Mouse (Mus musculus) retina, embryonic 14.5 days (tissue): ENCODE measurements around the gene Cemip.

ENCODE experiments used
- DNase-seq: peaks from one replicate; pipeline ENCODE4 v3.0.0-alpha.2; 2015; ENCODE audit warnings: low spot score

Gene Cemip

GRCm38 (mm10) chr7:84090793-84091192 is 4.5 kb upstream of the Cemip start:
- no peak for DNase-seq

DNA sequence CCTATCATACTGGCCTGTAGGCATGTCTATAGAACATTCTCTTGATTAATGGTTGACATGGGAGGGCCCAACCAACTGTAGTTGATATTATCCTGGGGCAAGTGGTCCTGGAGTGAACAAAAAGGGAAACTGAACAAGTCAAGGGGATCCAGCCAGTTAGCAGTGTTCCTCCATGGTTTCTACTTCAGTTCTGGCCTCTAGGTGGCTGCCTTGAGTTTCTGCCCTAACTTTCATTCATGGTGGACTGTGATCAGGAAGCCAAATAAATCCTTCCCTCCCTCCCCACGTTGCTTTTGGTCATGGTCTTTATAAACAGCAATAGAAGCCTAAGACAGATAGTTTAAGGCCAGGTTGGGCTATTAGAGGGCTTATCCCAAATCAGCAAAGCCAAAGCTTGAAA is 3.5 kb upstream of the Cemip start:
- no peak for DNase-seq

GRCm38 (mm10) chr7:84088971-84089370 is 2.7 kb upstream of the Cemip start:
- peak; percentile 82 for DNase-seq

GRCm38 (mm10) chr7:84088191-84088590 is 1.9 kb upstream of the Cemip start:
- DNase-seq, result no peak

GRCm38 (mm10) chr7:84085049-84085945 is 1.0 kb downstream of the Cemip start:
- DNase-seq, result peak; percentile 67

- no peak for DNase-seq
Measured at GRCm38 (mm10) chr7:84077257-84078013, 8.9 kb downstream of the Cemip start.

DNA sequence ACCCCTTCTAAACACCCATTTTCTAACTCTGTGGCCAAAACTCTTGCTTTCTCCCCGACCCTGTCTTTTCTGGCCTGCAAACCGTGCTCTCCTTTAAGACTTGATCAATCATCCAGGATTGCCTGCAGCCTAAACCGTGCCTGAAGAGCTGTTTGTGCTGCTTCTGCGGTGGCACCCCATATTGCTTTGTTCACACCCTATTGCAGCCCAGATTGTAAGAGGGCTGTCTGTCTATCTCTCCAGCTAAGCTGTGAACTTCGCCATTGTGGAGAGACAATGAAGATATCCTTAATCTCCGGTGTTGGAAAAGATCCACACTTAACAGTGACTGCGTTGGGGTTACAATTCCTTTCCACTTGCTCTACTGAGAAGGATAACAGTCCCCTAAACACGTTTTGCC is 12.0 kb downstream of the Cemip start:
- DNase-seq, result no peak

GRCm38 (mm10) chr7:84073856-84074255 is 12.4 kb downstream of the Cemip start:
- DNase-seq, result no peak

DNA sequence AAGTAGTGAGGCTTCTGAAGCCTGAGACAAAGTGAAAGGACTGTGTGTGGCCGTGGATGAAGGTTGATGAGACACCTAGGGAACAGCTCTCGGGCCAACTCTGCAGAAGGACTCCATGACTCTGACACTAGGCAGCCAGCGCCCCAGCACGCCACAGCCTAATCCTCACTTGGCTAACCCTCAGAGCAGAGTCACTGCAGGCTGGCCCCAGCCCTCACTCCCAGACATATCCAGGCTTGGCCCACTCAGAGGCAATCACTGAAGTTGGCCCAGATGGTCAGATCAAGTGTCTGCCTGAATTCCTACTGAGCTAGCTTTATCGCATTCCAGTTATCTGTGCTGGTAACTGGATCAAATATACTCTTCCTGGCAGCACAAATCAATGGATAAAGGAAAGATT is 17.4 kb downstream of the Cemip start:
- no peak for DNase-seq

GRCm38 (mm10) chr7:84059799-84060198 is 26.5 kb downstream of the Cemip start:
- DNase-seq, result no peak

GRCm38 (mm10) chr7:84055961-84056629 is 30.2 kb downstream of the Cemip start:
- no peak for DNase-seq

DNA sequence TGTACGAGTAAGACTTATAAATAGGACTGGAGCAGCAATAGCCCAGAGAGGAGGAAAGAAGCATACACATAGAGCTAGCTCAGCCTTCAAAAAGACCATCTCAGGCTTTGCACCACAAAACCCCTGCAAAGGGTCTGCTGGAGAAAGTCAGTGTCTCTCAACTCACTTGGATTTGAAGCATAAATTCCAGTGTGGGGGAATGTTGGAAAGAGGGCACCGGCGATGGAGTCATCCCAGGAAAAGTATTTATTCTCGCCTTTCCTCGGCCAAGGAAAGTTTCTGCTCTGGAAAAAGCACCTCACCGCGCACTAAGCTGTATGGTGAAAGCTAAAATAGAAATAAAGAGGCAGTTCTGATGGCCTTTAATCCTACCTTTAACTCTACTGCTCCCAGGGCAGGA is 32.4 kb downstream of the Cemip start:
- DNase-seq, result no peak

DNA sequence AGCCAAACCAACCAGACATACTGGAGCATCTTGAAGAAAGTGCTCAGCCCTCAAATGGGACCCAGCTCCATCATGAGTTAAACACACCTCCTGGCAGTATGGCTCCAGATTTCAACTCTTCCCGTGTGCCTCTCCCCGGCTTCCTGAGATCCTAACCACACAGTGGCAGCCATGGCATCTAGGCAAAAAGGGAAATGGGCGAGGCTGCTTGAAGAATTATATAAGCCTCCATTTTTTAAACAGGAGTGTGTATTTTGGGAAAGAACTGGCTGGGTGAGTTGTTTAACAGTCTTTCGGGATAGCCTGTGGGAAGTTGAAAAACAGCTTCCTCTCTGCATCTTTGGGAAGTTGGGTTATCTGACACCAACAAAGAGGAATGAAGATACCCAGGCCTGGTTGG is 34.9 kb downstream of the Cemip start:
- DNase-seq, result no peak

- DNase-seq, result no peak
Measured at GRCm38 (mm10) chr7:84045546-84045945, 40.8 kb downstream of the Cemip start.

DNA sequence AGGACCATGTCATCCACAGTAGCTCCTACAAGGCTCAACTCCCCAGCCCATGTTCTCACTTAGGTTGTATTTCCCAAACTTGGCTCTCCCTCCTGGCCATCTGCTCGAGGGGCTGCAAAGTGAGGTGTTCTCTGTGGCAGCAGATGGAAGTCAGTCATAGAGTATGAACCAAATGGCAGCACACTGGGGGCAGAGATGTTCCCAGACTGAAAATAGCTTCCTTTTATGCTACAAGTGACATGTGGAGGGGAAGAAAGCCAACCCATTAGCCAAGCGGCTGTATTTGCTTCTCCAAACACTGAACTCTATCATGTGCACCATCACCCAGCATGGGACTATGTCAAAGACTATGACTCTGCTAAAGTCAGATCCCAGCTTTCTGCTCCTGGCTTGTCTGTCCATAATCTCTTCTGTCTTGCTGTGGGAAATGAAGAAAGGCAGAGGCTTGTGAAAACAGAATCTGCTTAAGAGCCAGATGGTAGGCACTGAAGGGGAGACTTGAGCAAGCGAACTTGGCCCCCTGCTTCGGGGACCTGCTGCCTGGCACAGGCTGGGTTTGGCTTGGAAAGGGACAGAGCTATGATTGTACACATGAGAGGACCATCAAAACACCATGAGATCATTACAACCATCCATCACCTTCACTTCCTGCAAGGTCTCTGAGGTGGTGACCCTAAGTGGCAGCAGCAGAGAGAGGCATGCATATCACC is 41.6 kb downstream of the Cemip start:
- DNase-seq, result no peak

GRCm38 (mm10) chr7:84042726-84043125 is 43.6 kb downstream of the Cemip start:
- DNase-seq, result no peak

- no peak for DNase-seq
Measured at GRCm38 (mm10) chr7:84039856-84040522, 46.3 kb downstream of the Cemip start.

DNA sequence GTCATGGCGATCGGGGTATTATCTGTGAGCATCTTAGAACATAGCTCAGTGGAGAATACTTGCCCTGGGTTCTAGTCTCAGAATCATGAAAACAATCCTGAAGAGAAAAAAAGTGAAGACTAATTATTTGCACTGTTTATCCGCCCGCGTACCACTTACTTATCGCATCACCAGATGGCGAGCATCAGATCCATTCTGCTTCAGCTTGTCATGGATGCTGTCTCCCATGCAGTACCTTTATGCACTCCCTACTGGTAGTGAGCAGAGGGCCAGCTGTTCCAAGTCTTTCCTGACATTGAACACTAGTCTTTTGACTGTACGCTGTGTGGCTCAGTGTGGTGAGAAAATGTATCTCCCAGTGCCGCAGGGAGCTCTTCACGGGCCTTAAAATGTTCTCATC is 47.7 kb downstream of the Cemip start:
- DNase-seq, result no peak

GRCm38 (mm10) chr7:84032831-84033230 is 53.5 kb downstream of the Cemip start:
- DNase-seq, result no peak

DNA sequence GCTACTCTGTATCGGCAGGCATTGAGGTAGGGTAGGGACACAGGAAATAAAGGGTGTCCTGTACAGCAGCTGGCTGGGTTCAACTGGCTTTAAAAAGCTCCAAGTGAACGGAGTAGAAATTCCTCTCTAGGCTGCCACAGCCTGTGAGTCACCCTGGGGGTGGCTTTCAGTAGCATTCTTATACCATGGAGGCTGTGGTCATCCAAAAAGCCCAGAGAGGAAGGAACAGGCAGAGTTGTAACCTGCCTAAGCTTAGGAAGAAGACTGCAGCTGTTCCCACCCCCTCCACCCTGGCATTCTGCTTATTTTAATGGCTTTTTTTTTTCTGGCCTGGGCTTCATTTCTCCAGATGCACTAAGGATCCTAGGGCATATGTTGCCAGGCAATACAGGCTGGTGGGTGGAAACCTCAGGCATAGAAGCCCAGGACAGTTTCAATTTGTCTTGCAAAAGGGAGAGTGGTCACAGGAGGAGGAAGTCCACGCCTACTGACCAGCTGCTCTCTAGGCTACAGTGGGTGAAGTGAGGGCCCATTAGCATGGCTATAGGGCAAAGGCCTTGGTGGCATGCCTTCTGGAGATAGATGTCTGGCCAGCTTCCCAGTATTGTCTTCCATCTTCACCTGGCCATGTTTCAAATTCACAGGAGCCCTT is 57.1 kb downstream of the Cemip start:
- DNase-seq, result no peak

- DNase-seq, result no peak
Measured at GRCm38 (mm10) chr7:84028368-84028767, 57.9 kb downstream of the Cemip start.
